Mouse (Mus musculus): ENCODE results near the gene Coro2a. TPM values are rescaled to one million over a fixed set of nuclear protein-coding genes. Genes with fewer than 3 reads are reported as not detected.

Gene Coro2a
- polyA plus RNA-seq, 1 experiment = 13.5 TPM

DNA sequence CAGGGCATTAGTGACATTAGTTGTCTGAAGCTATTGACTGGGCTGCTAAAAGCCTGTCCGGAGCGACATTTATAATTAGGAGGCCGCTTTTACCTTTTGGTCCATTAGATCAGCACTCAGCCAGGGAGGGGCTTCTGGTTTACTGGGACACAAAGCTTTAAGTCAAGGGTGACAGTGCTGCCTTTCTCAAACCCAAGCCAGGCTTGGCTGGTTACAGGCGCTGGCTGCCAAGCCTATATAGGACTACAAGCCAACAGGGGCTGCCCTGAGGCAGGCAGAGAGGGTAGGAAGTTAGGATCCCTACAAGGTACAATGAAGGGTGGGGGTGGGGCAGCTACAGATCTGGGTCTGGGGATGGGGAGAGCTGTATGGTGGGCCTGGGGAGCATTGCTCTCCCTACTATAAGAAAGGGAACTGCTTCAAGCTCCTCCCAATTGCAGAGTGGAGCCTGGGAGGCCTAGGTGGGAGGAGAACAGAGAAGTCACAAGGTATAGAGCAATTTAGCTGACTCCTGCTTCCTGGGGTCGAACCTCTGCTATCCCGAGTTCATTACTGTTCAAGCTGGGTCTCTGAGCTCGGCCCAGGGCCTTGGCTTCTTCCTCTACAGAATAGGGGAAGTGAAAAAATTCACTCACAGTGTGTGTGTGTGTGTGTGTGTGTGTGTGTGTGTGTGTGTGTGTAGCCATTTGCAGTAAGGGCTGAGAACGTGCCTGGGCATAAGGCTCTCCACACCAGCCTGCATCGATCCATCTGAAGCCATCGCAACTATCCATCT, 47.5 kb downstream of the Coro2a start:
- no peak overlapping the region for H3K4me3 ChIP-seq (ENCODE audit: control insufficient read depth, insufficient read depth, low read length)
- H3K27ac ChIP-seq (ENCODE audit: control insufficient read depth, insufficient read depth, low read length) = no peak overlapping the region
- H3K4me1 ChIP-seq (replicated peaks; ENCODE audit: control insufficient read depth, insufficient read depth, low read length) = peaks cover 22% of the 10 kb centered on the region
- H3K27me3 ChIP-seq (ENCODE audit: control insufficient read depth, insufficient read depth, low read length) = no peaks in the 10 kb centered on the region
- no peaks in the 10 kb centered on the region for H3K36me3 ChIP-seq (ENCODE audit: control insufficient read depth, insufficient read depth, low read length)
- no peak for DNase-seq
- WGBS = 73% methylated on average over 10 of the region's 10 CpGs
- no peak for TF ChIP-seq POLR2A (IDR thresholded peaks at IDR 0.05; ENCODE audit: control insufficient read depth, extremely low read depth, insufficient read depth, low read length, poor library complexity)
- TF ChIP-seq CTCF (IDR thresholded peaks at IDR 0.05; ENCODE audit: borderline replicate concordance, control insufficient read depth, extremely low read depth, insufficient read depth, low read length, poor library complexity) = no peak

- no peak for DNase-seq
These were observed 48.1 kb downstream of the Coro2a start for GRCm38 (mm10) chr4:46553864-46554263.

GRCm38 (mm10) chr4:46550406-46550805, 51.6 kb downstream of the Coro2a start:
- peaks cover 15% of the 10 kb centered on the region for H3K4me1 ChIP-seq (replicated peaks; ENCODE audit: control insufficient read depth, insufficient read depth, low read length)

More at GRCm38 (mm10) chr4:46553864-46554263, 48.1 kb downstream of the Coro2a start:
- no peak for TF ChIP-seq POLR2A (IDR thresholded peaks at IDR 0.05; ENCODE audit: control insufficient read depth, extremely low read depth, insufficient read depth, low read length, poor library complexity)
- no peak for TF ChIP-seq CTCF (IDR thresholded peaks at IDR 0.05; ENCODE audit: borderline replicate concordance, control insufficient read depth, extremely low read depth, insufficient read depth, low read length, poor library complexity)
- Histone ChIP-seq H3K27me3 (ENCODE audit: control insufficient read depth, insufficient read depth, low read length) (no peaks in the 10 kb centered on the region), H3K27ac (ENCODE audit: control insufficient read depth, insufficient read depth, low read length) (no peak overlapping the region), H3K4me3 (ENCODE audit: control insufficient read depth, insufficient read depth, low read length) (no peak overlapping the region), H3K36me3 (ENCODE audit: control insufficient read depth, insufficient read depth, low read length) (no peaks in the 10 kb centered on the region), H3K4me1 (replicated peaks; ENCODE audit: control insufficient read depth, insufficient read depth, low read length) (peaks cover 22% of the 10 kb centered on the region)
- WGBS = 76% methylated on average over 1 of the region's 1 CpGs

DNA sequence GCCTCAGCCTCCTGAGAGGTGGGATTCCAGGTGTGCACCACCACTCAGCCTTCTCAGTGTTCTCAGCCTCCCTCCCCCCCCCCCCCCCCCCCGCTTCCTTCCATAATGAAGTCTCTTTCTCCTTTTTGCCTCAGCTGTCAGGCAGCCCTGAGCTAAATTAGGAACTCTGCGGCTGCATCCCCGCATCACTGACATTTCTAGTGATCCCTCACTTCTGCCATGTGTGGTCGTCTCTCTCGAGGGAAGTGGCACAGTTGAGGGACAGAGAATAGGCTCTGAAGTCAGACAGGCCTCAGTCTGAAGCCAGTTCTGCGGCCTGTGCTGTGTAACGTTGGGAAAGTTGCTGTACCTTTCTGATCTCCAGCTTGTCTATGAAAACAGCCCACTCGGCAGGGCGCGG, 52.0 kb downstream of the Coro2a start:
- WGBS = 83% methylated on average over 10 of the region's 10 CpGs
- Histone ChIP-seq H3K4me3 (ENCODE audit: control insufficient read depth, insufficient read depth, low read length) (no peak overlapping the region), H3K27me3 (ENCODE audit: control insufficient read depth, insufficient read depth, low read length) (no peaks in the 10 kb centered on the region), H3K36me3 (ENCODE audit: control insufficient read depth, insufficient read depth, low read length) (no peaks in the 10 kb centered on the region), H3K4me1 (replicated peaks; ENCODE audit: control insufficient read depth, insufficient read depth, low read length) (peaks cover 15% of the 10 kb centered on the region), H3K27ac (ENCODE audit: control insufficient read depth, insufficient read depth, low read length) (no peak overlapping the region)
- DNase-seq = no peak
- TF ChIP-seq CTCF (IDR thresholded peaks at IDR 0.05; ENCODE audit: borderline replicate concordance, control insufficient read depth, extremely low read depth, insufficient read depth, low read length, poor library complexity) (no peak), POLR2A (IDR thresholded peaks at IDR 0.05; ENCODE audit: control insufficient read depth, extremely low read depth, insufficient read depth, low read length, poor library complexity) (no peak)

More at GRCm38 (mm10) chr4:46550406-46550805, 51.6 kb downstream of the Coro2a start:
- no peak for TF ChIP-seq POLR2A (IDR thresholded peaks at IDR 0.05; ENCODE audit: control insufficient read depth, extremely low read depth, insufficient read depth, low read length, poor library complexity)
- TF ChIP-seq CTCF (IDR thresholded peaks at IDR 0.05; ENCODE audit: borderline replicate concordance, control insufficient read depth, extremely low read depth, insufficient read depth, low read length, poor library complexity) = no peak
- Histone ChIP-seq H3K4me3 (ENCODE audit: control insufficient read depth, insufficient read depth, low read length) (no peak overlapping the region), H3K36me3 (ENCODE audit: control insufficient read depth, insufficient read depth, low read length) (no peaks in the 10 kb centered on the region), H3K27me3 (ENCODE audit: control insufficient read depth, insufficient read depth, low read length) (no peaks in the 10 kb centered on the region), H3K27ac (ENCODE audit: control insufficient read depth, insufficient read depth, low read length) (no peak overlapping the region)
- 51% methylated on average over 8 of the region's 8 CpGs for WGBS
- DNase-seq = no peak

- Histone ChIP-seq H3K27me3 (ENCODE audit: control insufficient read depth, insufficient read depth, low read length) (no peaks in the 10 kb centered on the region), H3K27ac (ENCODE audit: control insufficient read depth, insufficient read depth, low read length) (no peak overlapping the region), H3K4me3 (ENCODE audit: control insufficient read depth, insufficient read depth, low read length) (no peak overlapping the region), H3K36me3 (ENCODE audit: control insufficient read depth, insufficient read depth, low read length) (no peaks in the 10 kb centered on the region), H3K4me1 (replicated peaks; ENCODE audit: control insufficient read depth, insufficient read depth, low read length) (peaks cover 7% of the 10 kb centered on the region)
- WGBS = 95% methylated on average over 6 of the region's 6 CpGs
- no peak for DNase-seq
- no peak for TF ChIP-seq POLR2A (IDR thresholded peaks at IDR 0.05; ENCODE audit: control insufficient read depth, extremely low read depth, insufficient read depth, low read length, poor library complexity)
- TF ChIP-seq CTCF (IDR thresholded peaks at IDR 0.05; ENCODE audit: borderline replicate concordance, control insufficient read depth, extremely low read depth, insufficient read depth, low read length, poor library complexity) = no peak
These were observed 55.3 kb downstream of the Coro2a start for GRCm38 (mm10) chr4:46546709-46547108.

- WGBS = 86% methylated on average over 9 of the region's 9 CpGs
- no peak overlapping the region for H3K4me3 ChIP-seq (ENCODE audit: control insufficient read depth, insufficient read depth, low read length)
- no peaks in the 10 kb centered on the region for H3K27me3 ChIP-seq (ENCODE audit: control insufficient read depth, insufficient read depth, low read length)
- H3K27ac ChIP-seq (ENCODE audit: control insufficient read depth, insufficient read depth, low read length) = no peak overlapping the region
- no peaks in the 10 kb centered on the region for H3K36me3 ChIP-seq (ENCODE audit: control insufficient read depth, insufficient read depth, low read length)
- H3K4me1 ChIP-seq (replicated peaks; ENCODE audit: control insufficient read depth, insufficient read depth, low read length) = peaks cover 5% of the 10 kb centered on the region
- TF ChIP-seq CTCF (IDR thresholded peaks at IDR 0.05; ENCODE audit: borderline replicate concordance, control insufficient read depth, extremely low read depth, insufficient read depth, low read length, poor library complexity) (no peak), POLR2A (IDR thresholded peaks at IDR 0.05; ENCODE audit: control insufficient read depth, extremely low read depth, insufficient read depth, low read length, poor library complexity) (no peak)
- DNase-seq = no peak
These were observed 56.5 kb downstream of the Coro2a start for GRCm38 (mm10) chr4:46545498-46545897.
